Mouse (Mus musculus) left cerebral cortex, postnatal 14 days (tissue): ENCODE results near the gene Akap1. TPM values are rescaled to one million over a fixed set of nuclear protein-coding genes. Genes with fewer than 3 reads are reported as not detected.

ENCODE experiments used
- DNase-seq, 2 experiments: peaks; one replicate each; pipeline ENCODE4 v3.0.0; 2021 to 2022; ENCODE audit warnings: low spot score in 2 of 2, mixed read lengths in 1 of 2
- intact Hi-C: fragments of 180-260 bp; cut with DNase I; formaldehyde crosslinking; loops from one replicate; pipeline ENCODE4 v1.15.1; 2025
- total RNA-seq, 2 experiments: library from RNA; stranded (reverse); gene quantifications; 2 replicates each; pipeline ENCODE4 v1.2.3; 2021

The Akap1 gene
- total RNA-seq, 2 experiments from 2014 or later, result 38.4 to 40.3 TPM

GRCm38 (mm10) chr11:88849284-88849683 is 15.1 kb downstream of the Akap1 start:
- intact Hi-C loops, result loop anchor here (5.0 kb wide), 1 partner anchor 108 kb away; the partner anchor contains the start of gene Scpep1
- peak; percentile 76 to 77 for DNase-seq

DNA sequence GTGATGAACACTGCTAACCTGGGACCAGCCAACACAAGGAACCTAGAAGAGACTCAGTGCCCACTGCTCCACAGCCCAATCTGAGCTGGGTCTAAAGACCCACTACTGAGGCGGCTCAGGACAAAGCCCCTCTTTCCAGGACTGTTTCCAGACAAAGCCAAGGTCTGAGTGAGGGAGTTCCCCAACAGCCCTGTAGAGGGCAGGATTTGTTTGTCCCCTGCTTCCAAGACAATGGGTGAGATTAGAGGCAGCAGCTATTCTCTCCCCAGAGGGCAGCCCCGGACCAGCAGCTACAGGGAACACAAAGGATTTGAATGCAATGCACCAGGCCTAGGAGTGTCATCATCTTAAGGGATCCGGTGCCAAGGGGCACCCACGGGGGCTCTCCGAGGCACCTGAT is 15.8 kb downstream of the Akap1 start:
- peak; percentile 50 to 51 for DNase-seq

DNA sequence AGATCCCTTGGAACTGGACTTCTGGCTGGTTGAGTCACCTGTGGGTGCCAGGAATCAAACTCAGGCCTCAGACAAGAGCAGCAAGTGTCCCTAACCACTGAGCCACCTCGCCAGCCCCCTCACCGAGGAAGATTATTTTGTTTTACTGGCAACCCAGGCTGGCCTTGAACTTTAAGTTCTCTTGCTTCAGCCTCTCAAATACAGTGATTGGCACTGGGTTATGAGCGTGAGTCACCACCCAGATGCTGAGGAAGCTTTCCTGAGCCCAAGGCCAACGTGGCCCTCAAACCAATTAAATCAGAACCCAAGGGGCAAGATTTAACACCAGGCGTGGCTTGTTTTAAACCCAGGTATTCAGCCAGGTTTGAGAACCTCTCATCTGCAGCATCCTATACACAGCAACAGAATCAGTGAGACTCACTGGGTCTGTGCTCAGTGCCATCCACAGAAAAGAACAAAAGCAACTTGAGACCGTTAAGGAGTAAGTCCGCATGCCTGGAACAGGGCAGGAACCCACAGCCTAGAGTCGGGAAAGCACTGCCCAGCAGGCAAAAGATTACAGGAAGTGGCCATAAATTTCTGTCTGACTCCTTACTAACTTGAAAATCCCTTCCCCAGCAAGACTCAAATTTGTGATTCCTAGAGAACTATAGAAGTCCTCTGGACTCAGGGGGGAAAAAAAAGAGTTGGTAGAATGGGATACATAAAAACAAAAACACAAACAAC is 16.9 kb downstream of the Akap1 start:
- intact Hi-C loops, result loop anchor here (5.0 kb wide), 1 partner anchor 110 kb away; the partner anchor contains the start of gene Scpep1
- no peak for DNase-seq

More for the DNA sequence above, 15.8 kb downstream of the Akap1 start:
- intact Hi-C loops, result loop anchor here (5.0 kb wide), 1 partner anchor 109 kb away; the partner anchor contains the start of gene Scpep1

GRCm38 (mm10) chr11:88844384-88844783 is 20.0 kb downstream of the Akap1 start:
- intact Hi-C loops, result no loop called here

DNA sequence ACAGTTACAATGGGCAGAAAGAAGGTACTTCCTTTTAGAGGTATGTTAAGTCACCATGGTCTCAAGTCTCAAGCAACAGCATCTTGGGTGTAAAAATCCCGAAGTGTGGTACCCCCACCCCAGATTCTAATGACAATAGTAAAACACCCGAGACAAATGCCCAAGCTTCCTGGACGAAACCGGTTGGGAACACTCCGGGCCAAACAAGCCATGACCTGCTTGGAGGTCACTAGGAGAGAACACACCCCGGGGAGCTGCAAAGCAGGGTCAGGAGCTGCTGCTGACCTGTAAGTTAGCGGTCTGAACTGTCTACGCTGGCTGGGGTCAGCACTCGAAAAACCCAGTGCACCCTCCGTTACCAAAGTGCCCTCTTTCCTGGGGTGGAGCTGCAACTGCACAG is 21.1 kb downstream of the Akap1 start:
- intact Hi-C loops, result no loop called here
- no peak for DNase-seq

More at GRCm38 (mm10) chr11:88844384-88844783, 20.0 kb downstream of the Akap1 start:
- no peak for DNase-seq

- no peak for DNase-seq
- intact Hi-C loops, result no loop called here
Observed at GRCm38 (mm10) chr11:88842315-88842975, 21.9 kb downstream of the Akap1 start.

- DNase-seq, result peak in 1 of 2 experiments; percentile 57
- intact Hi-C loops, result no loop called here
Observed at GRCm38 (mm10) chr11:88841406-88841805, 23.0 kb downstream of the Akap1 start.

- peak; percentile 31 to 41 for DNase-seq
- intact Hi-C loops, result no loop called here
Observed at GRCm38 (mm10) chr11:88840724-88841350, 23.5 kb downstream of the Akap1 start.

- no peak for DNase-seq
- intact Hi-C loops, result no loop called here
Observed at GRCm38 (mm10) chr11:88840292-88840691, 24.1 kb downstream of the Akap1 start.

DNA sequence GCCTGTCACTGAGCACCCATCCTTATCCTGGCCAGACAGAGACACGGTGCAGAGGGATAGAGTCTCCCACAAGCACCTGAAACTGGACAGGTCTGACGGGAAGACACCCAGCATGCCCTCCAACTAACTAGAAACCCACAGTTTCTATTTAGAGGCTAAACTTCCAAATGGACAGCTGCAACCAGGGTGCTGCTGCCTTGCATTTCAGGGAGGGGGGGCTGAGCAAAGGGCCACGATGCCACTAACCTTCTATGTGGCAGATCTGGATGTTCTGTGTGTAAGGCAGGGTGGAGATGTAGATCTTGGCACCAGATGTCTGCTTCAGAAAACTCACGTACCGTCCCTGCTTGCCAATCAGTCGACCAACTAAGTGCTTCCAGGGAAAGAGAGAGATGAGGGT is 25.0 kb downstream of the Akap1 start:
- intact Hi-C loops, result no loop called here
- no peak for DNase-seq

DNA sequence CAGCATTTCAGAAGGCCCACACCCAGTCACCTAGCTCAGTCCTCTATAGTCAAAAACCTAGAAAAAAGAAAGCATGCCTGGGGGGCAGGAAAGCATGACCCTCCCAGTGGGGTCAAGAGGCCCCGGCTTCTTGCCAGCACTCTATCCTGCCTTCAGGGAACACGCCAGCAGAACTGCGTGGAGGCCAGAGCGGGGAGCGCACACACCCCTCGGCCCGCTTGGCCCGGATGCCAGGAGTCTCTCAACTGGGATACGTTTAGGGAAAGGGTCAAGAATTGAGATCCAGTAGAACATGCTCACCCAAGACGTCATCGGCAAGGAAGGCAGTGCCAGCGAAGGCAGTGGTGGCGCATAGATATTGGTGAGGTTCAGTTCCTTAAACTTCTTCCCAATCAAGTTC is 25.8 kb downstream of the Akap1 start:
- DNase-seq, result no peak
- intact Hi-C loops, result no loop called here

DNA sequence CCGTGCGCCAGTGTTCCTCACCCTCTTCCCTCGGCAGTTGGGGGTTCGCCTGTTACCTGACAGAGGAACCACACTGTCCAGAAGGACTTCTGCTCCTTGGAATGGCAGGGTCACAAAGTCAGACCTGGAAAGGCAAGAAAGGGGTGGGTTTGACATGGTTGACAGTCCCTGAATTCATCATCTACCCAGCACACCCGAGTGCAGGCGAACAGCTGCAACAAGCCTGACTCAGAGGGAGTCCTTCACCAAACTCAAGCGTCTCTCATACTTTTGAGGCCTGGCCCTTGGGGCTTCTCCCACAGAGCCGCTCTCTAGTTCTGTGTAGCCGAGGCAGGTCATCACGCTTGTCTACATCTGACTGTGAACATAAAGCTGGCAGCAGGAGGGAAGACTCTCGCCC is 29.8 kb downstream of the Akap1 start:
- intact Hi-C loops, result no loop called here
- DNase-seq, result no peak

DNA sequence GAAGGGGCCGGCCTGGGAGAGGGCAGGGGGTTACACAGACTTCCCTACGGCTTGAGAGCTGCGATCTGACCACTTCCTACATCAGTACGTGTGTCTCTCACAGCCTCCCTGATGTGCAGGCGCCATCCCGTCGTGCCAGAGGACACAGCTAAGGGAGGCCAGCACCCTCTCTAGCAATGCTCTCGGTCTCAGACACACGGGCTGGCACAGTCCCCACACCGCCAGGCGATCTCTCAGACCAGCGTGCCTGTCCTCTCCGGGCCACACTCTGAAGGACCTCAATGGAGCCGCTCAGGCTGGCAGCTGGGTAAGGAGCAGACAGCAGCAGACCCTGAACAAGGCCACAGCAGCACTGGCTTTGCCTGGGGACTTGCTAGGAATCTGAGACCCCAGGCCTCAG is 30.3 kb downstream of the Akap1 start:
- no peak for DNase-seq
- intact Hi-C loops, result no loop called here

DNA sequence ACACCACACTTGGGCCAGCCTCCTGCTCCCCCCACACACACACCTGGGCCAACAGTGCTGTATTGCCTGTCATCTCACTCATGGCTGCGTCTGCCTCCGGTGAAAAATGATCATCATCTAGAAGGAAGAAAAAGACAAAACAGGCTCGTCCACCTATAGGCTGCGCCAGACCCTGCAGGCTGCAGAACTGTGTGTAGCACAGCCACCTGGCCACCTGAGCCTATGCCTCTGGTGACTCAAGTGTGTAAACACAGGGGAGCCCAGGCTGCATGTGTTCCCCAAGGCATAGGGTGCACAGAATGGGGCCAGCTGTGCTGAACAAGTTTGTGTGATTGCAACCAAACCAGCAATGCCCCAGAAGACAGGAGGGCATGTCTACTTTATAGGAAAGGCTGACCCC is 31.3 kb downstream of the Akap1 start:
- no peak for DNase-seq

DNA sequence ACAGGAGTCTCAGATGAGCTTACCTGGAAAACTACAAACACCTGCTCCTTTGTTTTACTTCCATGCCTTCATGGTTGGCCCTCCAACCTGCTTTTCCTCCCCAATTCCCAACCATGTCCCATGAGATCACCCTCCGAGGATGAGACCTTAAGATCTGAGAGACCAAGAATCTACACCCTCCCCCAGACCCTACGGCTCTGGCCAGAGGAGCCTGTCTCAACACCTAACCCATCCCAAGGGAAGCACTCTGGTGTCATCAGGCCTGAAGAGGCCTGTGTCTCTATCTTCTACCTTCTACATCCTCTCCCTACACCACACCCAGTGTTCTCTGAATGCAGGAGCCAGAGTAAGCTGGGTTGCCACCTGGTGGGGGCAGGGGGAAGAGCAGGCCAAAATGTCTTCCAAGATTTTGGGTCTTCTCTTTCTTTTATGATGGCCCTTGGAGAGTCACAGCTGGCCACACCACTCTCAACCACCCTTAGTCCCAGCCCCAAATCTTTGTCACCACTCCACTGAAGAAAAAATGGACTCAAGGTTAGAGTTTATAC is 34.1 kb downstream of the Akap1 start:
- peak in 1 of 2 experiments; percentile 41 for DNase-seq
- intact Hi-C loops, result no loop called here

More for the DNA sequence above, 31.3 kb downstream of the Akap1 start:
- intact Hi-C loops, result no loop called here

DNA sequence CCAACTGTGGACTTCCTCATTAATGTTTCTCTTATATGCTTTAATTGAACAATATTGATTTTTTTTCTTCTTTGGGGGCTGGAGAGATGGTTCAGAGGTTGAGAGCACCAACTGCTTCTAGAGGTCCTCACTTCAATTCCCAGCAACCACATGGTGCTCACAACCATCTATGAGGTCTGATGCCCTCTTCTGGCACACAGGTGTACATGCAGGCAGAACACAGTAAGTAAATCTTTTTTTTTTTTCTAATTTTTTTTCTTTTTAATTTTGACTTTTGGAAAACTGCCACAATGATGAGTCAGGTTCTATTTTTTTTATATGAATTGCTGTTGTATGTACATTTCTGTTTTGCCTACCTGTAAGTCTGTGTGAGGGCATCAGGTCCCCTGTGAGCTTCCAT is 35.9 kb downstream of the Akap1 start:
- intact Hi-C loops, result loop anchor here (10.0 kb wide), 1 partner anchor 764 kb away; the partner anchor contains the start of gene Vezf1
- DNase-seq, result no peak

- intact Hi-C loops, result loop anchor here (10.0 kb wide), 1 partner anchor 761 kb away; the partner anchor contains the start of gene Vezf1
- peak in 1 of 2 experiments; percentile 29 for DNase-seq
Observed at GRCm38 (mm10) chr11:88825909-88826308, 38.5 kb downstream of the Akap1 start.

DNA sequence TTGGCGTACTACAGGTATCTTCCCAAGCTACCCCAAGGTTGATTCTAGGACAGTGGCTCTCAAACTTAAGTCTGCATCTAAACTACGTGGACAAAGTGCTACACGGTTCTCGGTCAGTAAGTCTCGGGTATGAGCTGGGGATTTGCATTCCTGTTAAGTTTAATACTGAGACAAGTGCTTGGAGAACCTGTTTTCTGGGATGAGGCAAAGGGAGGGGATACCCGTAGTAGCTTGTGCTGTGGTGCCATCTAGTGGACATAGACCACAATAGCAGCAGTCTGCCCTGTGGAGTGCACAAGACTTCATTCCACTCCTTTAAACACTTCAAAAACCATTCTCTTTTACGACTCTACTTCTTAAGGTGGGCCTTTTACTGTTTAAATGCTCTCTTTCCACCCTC is 41.4 kb downstream of the Akap1 start:
- intact Hi-C loops, result loop anchor here (2.0 to 10.0 kb wide), 6 partner anchors 271 to 851 kb away; partner anchors contain the start of gene Vezf1
- DNase-seq, result peak; percentile 81 to 87

DNA sequence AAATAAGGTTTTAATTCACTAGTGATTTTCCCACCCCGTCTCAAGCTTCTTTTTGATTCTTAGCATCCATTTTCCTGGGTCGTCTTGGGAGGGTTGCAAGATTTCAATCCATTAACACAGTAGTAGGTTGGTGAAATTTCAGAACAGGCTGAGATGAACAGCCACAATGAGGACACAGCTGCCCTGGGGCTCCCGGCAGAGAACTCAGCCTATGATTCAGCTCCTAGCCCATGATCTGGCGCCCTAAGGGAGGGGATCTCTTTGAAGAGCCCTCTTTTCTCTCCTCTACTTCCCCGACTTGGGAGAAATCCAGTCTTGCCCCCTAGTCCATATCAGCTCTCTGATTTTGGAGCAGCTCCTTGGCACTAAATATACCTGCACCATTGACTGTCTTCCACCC is 41.9 kb downstream of the Akap1 start:
- no peak for DNase-seq
- intact Hi-C loops, result loop anchor here (2.0 to 10.0 kb wide), 6 partner anchors 270 to 850 kb away; partner anchors contain the start of gene Vezf1
